Mouse (Mus musculus) liver, adult 2 months (tissue): ENCODE measurements at regions not wholly inside any gene's neighbourhood (a gene's known extent, or its start where the extent isn't known, plus 50 kb on each side); places are given as distances from the start of the nearest gene placed in this dataset.

ENCODE experiments used
- DNase-seq: peaks from one replicate; pipeline ENCODE4 v3.0.0-alpha.2; 2011; ENCODE audit warnings: low read depth, low spot score; ENCODE audit errors: extremely low read depth
- H3K27ac ChIP-seq: fragments of 200-500 bp; replicated peaks from 2 replicates; pipeline ENCODE4 v1.5.1; 2012; ENCODE audit warnings: low read depth, mild to moderate bottlenecking, control low read depth, inconsistent platforms, low read length; ENCODE audit not compliant: insufficient read depth
- H3K27me3 ChIP-seq: fragments of 200-500 bp; 2 replicates; pipeline ENCODE4 v1.6.1; 2012; ENCODE audit warnings: mild to moderate bottlenecking, moderate library complexity, low read length, inconsistent platforms; ENCODE audit not compliant: control insufficient read depth, insufficient read depth
- H3K36me3 ChIP-seq: fragments of 200-500 bp; 2 replicates; pipeline ENCODE4 v1.6.1; 2012; ENCODE audit warnings: low read length, inconsistent platforms; ENCODE audit not compliant: control insufficient read depth, insufficient read depth
- H3K4me1 ChIP-seq: fragments of 200-500 bp; 2 replicates; pipeline ENCODE4 v1.6.1; 2011; ENCODE audit warnings: low read length; ENCODE audit not compliant: control insufficient read depth, insufficient read depth
- H3K4me3 ChIP-seq: fragments of 200-500 bp; 2 replicates; pipeline ENCODE4 v1.5.1; 2011; ENCODE audit warnings: low read depth, mild to moderate bottlenecking, control low read depth, low read length, moderate library complexity; ENCODE audit not compliant: insufficient read depth
- H3K79me2 ChIP-seq: fragments of 200-500 bp; 2 replicates; pipeline ENCODE4 v1.6.1; 2012; ENCODE audit warnings: inconsistent platforms, mild to moderate bottlenecking, low read length, moderate library complexity; ENCODE audit not compliant: control insufficient read depth, insufficient read depth
- H3K9ac ChIP-seq: fragments of 200-500 bp; 2 replicates; pipeline ENCODE4 v1.6.1; 2012; ENCODE audit warnings: low read depth, mild to moderate bottlenecking, control low read depth, inconsistent platforms, low read length
- CTCF ChIP-seq: fragments of 200-500 bp; IDR thresholded peaks from 2 replicates; pipeline ENCODE4 v1.5.1; 2011; ENCODE audit warnings: low read depth, low read length, control low read depth
- POLR2A ChIP-seq: fragments of 200-500 bp; IDR thresholded peaks from 2 replicates; pipeline ENCODE4 v1.6.1; 2011; ENCODE audit warnings: low read length, control low read depth; ENCODE audit not compliant: insufficient read depth; ENCODE audit errors: extremely low read depth
- WGBS: fragments of 180-500 bp; shearing (Covaris S2); methylation state at CpG from one replicate; pipeline ENCODE4 v1.1.7; 2018; 5-methylcytosine and 5-hydroxymethylcytosine counted together

DNA sequence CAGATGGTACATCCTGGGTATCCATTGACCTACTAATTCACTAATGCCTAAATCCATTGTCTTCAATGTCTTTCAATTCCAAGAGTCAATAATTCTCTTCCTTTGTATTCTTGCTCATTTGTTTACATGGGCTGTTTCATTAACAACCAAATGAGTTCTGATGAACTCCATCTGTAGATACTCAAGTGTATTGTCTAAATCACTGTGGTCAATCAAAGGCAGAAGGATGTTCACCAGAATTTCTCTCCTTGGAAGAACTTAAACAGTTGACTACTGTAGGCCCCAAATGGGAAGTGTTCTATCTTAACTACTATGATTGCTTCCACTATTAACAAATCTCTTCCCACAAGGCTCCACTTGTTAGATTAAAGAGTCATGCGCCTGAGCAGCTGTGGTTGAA, 236.9 kb upstream of the Marcks start:
- Histone ChIP-seq H3K4me3 (no peak overlapping the region), H3K36me3 (no peaks in the 10 kb centered on the region), H3K79me2 (no peaks in the 10 kb centered on the region), H3K4me1 (no peaks in the 10 kb centered on the region), H3K9ac (no peak overlapping the region), H3K27ac (no peak overlapping the region), H3K27me3 (no peaks in the 10 kb centered on the region)
- no peak for TF ChIP-seq POLR2A
- no peak for TF ChIP-seq CTCF
- WGBS: 92% methylated on average over 1 of the region's 1 CpGs
- DNase-seq: no peak

DNA sequence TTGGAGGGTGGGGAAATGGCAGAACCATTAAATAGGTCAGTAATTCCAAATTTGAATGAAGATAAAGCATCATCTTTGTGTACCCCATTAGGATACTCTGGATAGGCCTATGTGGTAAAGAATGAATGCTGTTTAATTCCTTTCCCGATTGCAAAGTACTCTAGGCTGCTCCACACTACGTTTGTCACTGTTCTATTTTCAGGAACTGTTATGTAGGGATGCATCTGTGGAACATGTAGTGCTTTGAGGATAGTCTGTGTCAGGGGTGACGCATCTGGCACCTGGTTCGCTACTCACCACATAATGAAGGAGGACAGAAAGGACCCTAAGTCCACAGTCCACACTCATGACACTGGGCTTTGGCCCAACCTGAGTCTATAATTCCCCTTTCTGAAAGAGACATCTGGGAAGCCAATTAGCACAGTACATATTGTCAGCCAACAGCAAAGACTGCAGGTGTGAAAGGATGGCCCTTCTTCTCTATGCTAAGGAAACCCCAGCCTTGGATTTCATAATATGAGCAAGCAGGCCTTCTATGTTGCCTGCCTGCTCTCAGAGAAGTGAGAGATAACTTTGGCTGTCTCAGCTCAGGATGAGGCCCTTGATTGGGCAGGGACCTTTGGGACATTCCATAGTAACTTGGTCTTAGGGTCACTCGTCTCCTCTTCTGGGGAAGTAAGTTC, 230.4 kb upstream of the Marcks start:
- Histone ChIP-seq H3K79me2 (no peaks in the 10 kb centered on the region), H3K4me1 (no peaks in the 10 kb centered on the region), H3K4me3 (no peak overlapping the region), H3K36me3 (no peaks in the 10 kb centered on the region), H3K9ac (no peak overlapping the region), H3K27me3 (no peaks in the 10 kb centered on the region), H3K27ac (no peak overlapping the region)
- TF ChIP-seq POLR2A (no peak), CTCF (no peak)
- WGBS: 98% methylated on average over 5 of the region's 5 CpGs
- DNase-seq: no peak

DNA sequence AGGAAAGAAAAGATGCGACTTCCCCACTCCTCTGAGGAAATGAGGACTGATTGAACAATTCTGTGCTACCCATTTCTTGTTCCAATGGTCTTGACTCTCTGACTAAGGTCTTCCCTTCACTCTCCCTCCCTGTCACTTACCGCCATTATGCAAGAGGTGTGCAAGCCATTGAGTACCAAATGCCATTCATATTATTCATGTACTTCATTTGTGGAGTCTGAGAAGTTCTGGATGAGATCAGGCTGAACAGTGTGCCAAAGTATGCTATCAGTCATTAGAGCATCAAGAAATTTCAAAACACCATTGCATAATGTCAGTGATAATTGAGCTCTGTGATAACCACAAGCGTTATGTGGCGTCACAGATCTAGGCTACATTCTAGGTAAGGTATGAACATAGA, 229.1 kb upstream of the Marcks start:
- DNase-seq: no peak
- no peak for TF ChIP-seq CTCF
- TF ChIP-seq POLR2A: no peak
- H3K27me3 ChIP-seq: no peaks in the 10 kb centered on the region
- H3K9ac ChIP-seq: no peak overlapping the region
- H3K79me2 ChIP-seq: no peaks in the 10 kb centered on the region
- H3K4me1 ChIP-seq: no peaks in the 10 kb centered on the region
- 87% methylated on average over 4 of the region's 4 CpGs for WGBS
- H3K4me3 ChIP-seq: no peak overlapping the region
- no peak overlapping the region for H3K27ac ChIP-seq
- no peaks in the 10 kb centered on the region for H3K36me3 ChIP-seq

- 75% methylated on average over 4 of the region's 4 CpGs for WGBS
- H3K36me3 ChIP-seq: no peaks in the 10 kb centered on the region
- TF ChIP-seq POLR2A: no peak
- TF ChIP-seq CTCF: no peak
- no peaks in the 10 kb centered on the region for H3K4me1 ChIP-seq
- DNase-seq: peak; percentile 24
- H3K27me3 ChIP-seq: no peaks in the 10 kb centered on the region
- no peak overlapping the region for H3K9ac ChIP-seq
- no peaks in the 10 kb centered on the region for H3K79me2 ChIP-seq
- no peak overlapping the region for H3K27ac ChIP-seq
- no peak overlapping the region for H3K4me3 ChIP-seq
Observed at GRCm38 (mm10) chr10:37364506-37364905, 225.8 kb upstream of the Marcks start.

DNA sequence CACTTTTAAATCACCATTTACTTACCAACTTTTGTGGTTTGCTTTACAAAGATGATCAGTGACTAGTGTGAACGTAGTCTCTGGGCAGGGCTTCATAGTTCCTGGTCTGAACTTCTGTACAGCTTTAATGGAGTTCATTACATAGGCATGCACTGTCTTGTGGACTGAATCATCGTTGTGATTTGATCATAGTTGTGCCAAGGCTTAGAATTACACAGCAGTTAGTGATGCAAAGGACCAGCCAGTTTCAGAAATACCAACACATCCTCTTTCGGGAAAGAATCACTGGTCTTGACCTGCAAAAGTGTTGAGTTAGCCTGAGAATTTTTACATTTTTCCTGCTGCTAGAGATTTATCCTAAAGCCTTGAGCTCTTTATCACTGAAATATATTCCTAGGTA, 222.3 kb upstream of the Marcks start:
- Histone ChIP-seq H3K4me3 (no peak overlapping the region), H3K27me3 (no peaks in the 10 kb centered on the region), H3K36me3 (no peaks in the 10 kb centered on the region), H3K9ac (no peak overlapping the region), H3K79me2 (no peaks in the 10 kb centered on the region), H3K4me1 (no peaks in the 10 kb centered on the region), H3K27ac (no peak overlapping the region)
- no peak for DNase-seq
- TF ChIP-seq CTCF: no peak
- no peak for TF ChIP-seq POLR2A
- 95% methylated on average over 3 of the region's 3 CpGs for WGBS

DNA sequence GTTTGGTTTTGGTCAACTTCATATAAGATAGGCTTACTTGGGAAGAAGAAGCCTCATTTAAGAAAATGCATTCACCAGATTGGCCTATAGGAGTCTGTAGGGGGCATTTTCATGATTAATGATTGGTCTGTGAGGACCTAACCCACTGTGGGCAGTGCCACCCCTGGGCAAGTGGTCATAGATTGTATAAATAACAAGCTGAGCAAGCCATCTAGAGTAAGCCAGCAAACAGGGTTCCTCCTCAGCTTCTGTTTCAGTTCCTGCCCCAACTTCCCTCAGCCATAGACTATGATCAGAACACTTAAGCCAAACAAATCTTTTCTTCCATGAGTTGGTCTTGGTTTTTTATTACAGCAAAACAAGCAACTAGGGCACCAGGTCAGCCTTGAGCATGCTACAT, 220.2 kb upstream of the Marcks start:
- Histone ChIP-seq H3K36me3 (no peaks in the 10 kb centered on the region), H3K27ac (no peak overlapping the region), H3K4me1 (no peaks in the 10 kb centered on the region), H3K4me3 (no peak overlapping the region), H3K27me3 (no peaks in the 10 kb centered on the region), H3K79me2 (no peaks in the 10 kb centered on the region), H3K9ac (no peak overlapping the region)
- no peak for TF ChIP-seq CTCF
- no peak for TF ChIP-seq POLR2A
- DNase-seq: no peak
